Mouse (Mus musculus) stomach, embryonic 14.5 days (tissue): ENCODE data around the gene Hpn. TPM values are rescaled to one million over a fixed set of nuclear protein-coding genes. Genes with fewer than 3 reads are reported as not detected.

Source experiments
- ATAC-seq: fragments of 200-750 bp; cut with Nextera tagmentation; 2 replicates; pipeline ENCODE4 v1.8.0; 2017; ENCODE audit warnings: low read depth, moderate TSS enrichment; ENCODE audit not compliant: insufficient number of reproducible peaks, insufficient read depth, low FRiP score
- H3K27ac ChIP-seq: fragments of 300-500 bp; sonication (generic); 2 replicates; pipeline ENCODE4 v1.5.1; 2014; ENCODE audit warnings: mild to moderate bottlenecking, low read length, moderate library complexity, mixed read lengths
- H3K27me3 ChIP-seq: fragments of 300-500 bp; sonication (generic); 2 replicates; pipeline ENCODE4 v1.6.1; 2014; ENCODE audit warnings: low read length, control low read depth, mixed read lengths; ENCODE audit not compliant: control insufficient read depth, insufficient read depth
- H3K36me3 ChIP-seq: fragments of 300-500 bp; sonication (generic); 2 replicates; pipeline ENCODE4 v1.6.1; 2014; ENCODE audit warnings: mild to moderate bottlenecking, control low read depth, low read length, moderate library complexity, mixed read lengths; ENCODE audit not compliant: control insufficient read depth, insufficient read depth
- H3K4me1 ChIP-seq: fragments of 300-500 bp; sonication (generic); 2 replicates; pipeline ENCODE4 v1.6.1; 2014; ENCODE audit warnings: low read length, control low read depth, mixed read lengths; ENCODE audit not compliant: control insufficient read depth, insufficient read depth
- H3K4me2 ChIP-seq: fragments of 300-500 bp; sonication (generic); replicated peaks from 2 replicates; pipeline ENCODE4 v1.6.1; 2014; ENCODE audit warnings: low read depth, low read length, control low read depth
- H3K4me3 ChIP-seq: fragments of 300-500 bp; sonication (generic); 2 replicates; pipeline ENCODE4 v1.5.1; 2014; ENCODE audit warnings: low read depth, low read length, control low read depth
- H3K9ac ChIP-seq: fragments of 300-500 bp; sonication (generic); replicated peaks from 2 replicates; pipeline ENCODE4 v1.6.1; 2014; ENCODE audit warnings: low read depth, mild to moderate bottlenecking, control low read depth, low read length, moderate library complexity, mixed read lengths
- H3K9me3 ChIP-seq: fragments of 300-500 bp; sonication (generic); 2 replicates; pipeline ENCODE4 v1.6.1; 2016; ENCODE audit warnings: low read depth, low read length, control low read depth; ENCODE audit not compliant: control insufficient read depth
- WGBS: fragments of 180-500 bp; shearing (Covaris S2); extraction: QIAGEN DNeasy Blood & Tissue Kit; methylation state at CpG from one replicate; pipeline ENCODE4 v1.1.7; 2014; 5-methylcytosine and 5-hydroxymethylcytosine counted together
- polyA plus RNA-seq: library from polyadenylated mRNA; unstranded; fragments of >200 nt; fragmentation: Nextera tagmentation; extraction: Ambion mirVana; gene quantifications from 2 replicates; pipeline ENCODE4 v1.2.1, GENCODE M21; 2014

The Hpn gene
- 23.0 TPM in 2 replicates for polyA plus RNA-seq

DNA sequence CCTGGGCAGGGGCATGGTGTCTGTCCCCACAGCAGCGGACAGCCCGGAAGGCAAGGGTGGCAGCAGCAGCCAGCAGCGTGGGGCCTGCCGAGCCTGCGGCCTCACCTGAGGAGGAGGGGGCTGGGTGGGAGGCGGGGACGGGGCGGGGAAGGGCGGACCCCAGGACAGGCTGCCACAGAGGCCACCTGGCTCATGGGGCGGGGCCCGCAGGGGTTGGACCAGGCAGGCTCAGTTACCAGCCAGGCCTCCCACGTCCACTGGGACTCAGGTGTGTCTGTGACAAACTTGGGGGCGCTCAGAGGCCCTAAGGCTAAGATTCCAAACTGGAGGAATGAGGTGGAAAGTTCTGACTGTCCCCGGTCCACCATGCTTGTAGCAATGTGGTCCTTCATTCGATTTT lies at the start of gene Hpn:
TSS of gene Hpn (minus strand) at position 109 of the 400 bp plus-strand sequence.
- peak; percentile 88 for ATAC-seq
- Histone ChIP-seq H3K27ac (peak within 1 kb of the TSS; percentile 63; the same call in 1 of the 2 replicates), H3K27me3 (no peaks in the 10 kb centered on the region), H3K36me3 (no peaks in the 10 kb centered on the region), H3K4me3 (peak within 1 kb of the TSS; percentile 17), H3K9ac (no peak within 1 kb of the TSS), H3K4me2 (peak within 1 kb of the TSS; percentile 37), H3K4me1 (peaks cover 10% of the 10 kb centered on the region; the same call in 1 of the 2 replicates), H3K9me3 (no peaks in the 10 kb centered on the region)
- 16% methylated on average over 15 of the region's 15 CpGs for WGBS

DNA sequence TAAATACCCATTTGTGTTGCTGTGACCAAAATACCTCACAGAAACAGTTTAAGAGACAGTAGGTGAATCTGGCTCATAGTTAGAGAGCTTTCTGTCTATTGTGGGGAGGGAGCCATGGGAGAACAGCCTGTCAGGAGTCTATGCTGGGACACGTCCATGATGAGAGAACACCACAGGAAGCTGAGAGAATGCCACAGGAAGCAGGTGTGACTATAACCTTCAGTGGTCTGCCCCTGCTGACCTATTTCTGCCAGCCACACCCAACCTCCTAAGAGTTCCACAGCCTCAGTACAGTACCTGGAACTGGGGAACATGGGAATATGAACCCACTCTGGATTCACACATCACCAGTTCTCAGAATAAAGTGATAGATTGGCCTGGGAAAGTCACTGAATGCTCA lies 49.7 kb upstream of the Hpn start:
- ATAC-seq = no peak
- H3K27ac ChIP-seq = no peak overlapping the region
- H3K9me3 ChIP-seq = no peaks in the 10 kb centered on the region
- no peaks in the 10 kb centered on the region for H3K27me3 ChIP-seq
- H3K9ac ChIP-seq = no peak overlapping the region
- H3K36me3 ChIP-seq = no peaks in the 10 kb centered on the region
- H3K4me1 ChIP-seq = no peaks in the 10 kb centered on the region
- no peak overlapping the region for H3K4me3 ChIP-seq
- no peak overlapping the region for H3K4me2 ChIP-seq
- WGBS = 68% methylated on average over 1 of the region's 1 CpGs

DNA sequence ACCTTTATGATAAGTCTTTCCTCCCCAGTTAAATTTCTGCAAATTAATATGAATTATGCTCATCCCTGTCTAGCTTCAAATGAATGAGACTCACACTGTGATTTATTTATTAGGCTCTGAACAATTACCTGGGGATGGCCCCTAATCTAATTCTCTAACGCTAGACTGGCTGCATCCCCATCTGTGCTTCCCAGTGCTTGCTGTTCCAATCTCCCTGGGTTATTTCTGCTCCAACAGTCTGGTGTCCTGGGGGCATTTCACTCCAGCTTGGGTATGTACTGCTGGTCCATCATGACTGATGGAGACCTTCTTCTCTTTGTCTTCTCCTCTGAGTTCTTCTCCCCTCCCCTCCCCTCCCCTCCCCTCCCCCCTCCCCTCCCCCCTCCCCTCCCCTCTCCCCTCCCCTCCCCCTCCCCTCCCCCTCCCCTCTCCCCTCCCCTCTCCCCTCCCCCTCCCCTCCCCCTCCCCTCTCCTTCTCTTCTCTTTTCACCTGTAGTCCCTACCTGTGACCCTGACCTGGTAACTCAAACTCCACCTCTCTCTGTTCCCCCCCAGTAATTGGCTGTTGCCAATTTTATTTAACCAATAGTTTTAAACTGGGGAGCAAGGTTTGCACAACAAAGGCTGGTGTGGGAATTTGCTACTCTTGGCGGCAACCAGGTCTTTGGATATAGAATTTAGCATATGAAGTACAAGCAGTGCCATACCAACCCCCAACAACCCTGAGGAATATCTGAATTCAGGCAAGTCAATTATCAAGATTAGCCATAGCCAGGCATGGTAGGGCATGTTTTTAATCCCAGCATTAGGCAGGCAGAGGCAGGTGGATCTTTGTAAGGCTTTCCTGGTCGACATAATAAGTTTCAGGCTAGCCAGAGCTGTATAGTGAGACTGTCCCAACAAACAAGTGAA lies 48.8 kb upstream of the Hpn start:
- Histone ChIP-seq H3K9me3 (no peaks in the 10 kb centered on the region), H3K4me3 (no peak overlapping the region), H3K27me3 (no peaks in the 10 kb centered on the region), H3K27ac (no peak overlapping the region), H3K4me2 (no peak overlapping the region), H3K36me3 (no peaks in the 10 kb centered on the region), H3K9ac (no peak overlapping the region), H3K4me1 (no peaks in the 10 kb centered on the region)
- no peak for ATAC-seq
- WGBS = 63% methylated on average over 3 of the region's 3 CpGs

DNA sequence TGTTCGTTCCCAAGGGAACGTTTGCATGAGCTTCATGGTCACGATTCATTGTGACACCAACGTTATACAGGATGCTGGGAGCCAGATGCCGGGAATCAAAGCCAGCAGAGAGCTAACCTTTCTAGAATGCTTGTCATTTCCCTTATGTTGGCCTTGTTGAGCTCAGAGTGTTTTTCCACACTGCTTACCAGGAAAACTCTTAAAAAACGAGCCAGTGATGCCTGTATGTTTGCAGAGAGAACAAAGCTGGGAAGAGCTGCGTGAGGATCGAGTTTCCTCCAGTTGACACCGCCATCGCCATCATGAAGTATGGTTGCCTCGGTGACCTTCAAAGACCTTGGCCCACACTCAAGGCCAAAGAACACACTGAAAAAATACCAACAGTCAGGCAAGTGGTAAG lies 47.2 kb upstream of the Hpn start:
- no peaks in the 10 kb centered on the region for H3K27me3 ChIP-seq
- H3K4me3 ChIP-seq = no peak overlapping the region
- ATAC-seq = no peak
- H3K27ac ChIP-seq = no peak overlapping the region
- H3K4me2 ChIP-seq = no peak overlapping the region
- no peaks in the 10 kb centered on the region for H3K9me3 ChIP-seq
- H3K9ac ChIP-seq = no peak overlapping the region
- WGBS = 58% methylated on average over 11 of the region's 11 CpGs
- H3K36me3 ChIP-seq = no peaks in the 10 kb centered on the region
- H3K4me1 ChIP-seq = no peaks in the 10 kb centered on the region

DNA sequence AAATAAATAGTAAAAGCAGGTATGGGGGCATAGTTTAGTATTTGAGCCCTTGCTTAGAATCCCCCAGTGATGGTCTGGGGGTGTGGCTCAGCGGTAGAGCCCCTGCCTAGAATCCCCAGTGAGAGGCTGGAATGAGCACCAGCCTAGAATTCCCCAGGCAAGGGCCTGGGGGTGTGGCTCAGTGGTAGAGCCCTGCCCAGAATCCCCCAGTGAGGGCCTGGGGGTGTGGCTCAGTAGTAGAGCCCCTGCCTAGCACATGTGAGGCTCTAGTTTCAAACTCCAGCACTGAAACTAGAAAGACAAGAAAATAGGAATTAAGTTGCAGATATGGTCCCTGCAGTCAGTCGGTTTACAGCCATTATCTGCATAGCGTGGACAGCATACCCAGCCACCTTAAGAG lies 46.7 kb upstream of the Hpn start:
- Histone ChIP-seq H3K9ac (no peak overlapping the region), H3K4me2 (no peak overlapping the region), H3K4me1 (no peaks in the 10 kb centered on the region), H3K27ac (no peak overlapping the region), H3K36me3 (no peaks in the 10 kb centered on the region), H3K4me3 (no peak overlapping the region), H3K27me3 (no peaks in the 10 kb centered on the region), H3K9me3 (no peaks in the 10 kb centered on the region)
- no peak for ATAC-seq
- WGBS = 51% methylated on average over 3 of the region's 3 CpGs

DNA sequence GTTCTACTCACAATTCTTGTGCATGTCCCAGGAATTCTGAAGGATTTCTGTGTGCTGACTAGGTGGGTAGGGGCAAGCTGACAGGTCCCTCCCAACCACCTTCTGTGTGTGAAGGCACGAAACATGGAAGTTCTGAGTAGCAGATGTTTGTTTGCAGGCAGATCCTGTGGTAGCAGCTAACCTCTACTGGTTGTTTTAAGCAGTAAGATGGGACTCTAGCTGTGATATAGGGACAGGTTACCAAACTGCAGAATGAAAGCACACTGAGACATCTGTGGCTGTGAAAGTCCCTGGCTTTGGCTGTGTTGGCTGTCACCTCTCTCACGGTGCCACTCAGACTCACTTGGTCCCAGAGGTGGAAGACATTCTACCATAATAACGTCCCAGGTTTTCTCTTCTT lies 46.2 kb upstream of the Hpn start:
- Histone ChIP-seq H3K4me1 (no peaks in the 10 kb centered on the region), H3K9me3 (no peaks in the 10 kb centered on the region), H3K36me3 (no peaks in the 10 kb centered on the region), H3K9ac (no peak overlapping the region), H3K4me3 (no peak overlapping the region), H3K4me2 (no peak overlapping the region), H3K27me3 (no peaks in the 10 kb centered on the region), H3K27ac (no peak overlapping the region)
- ATAC-seq = no peak
- 74% methylated on average over 3 of the region's 3 CpGs for WGBS

DNA sequence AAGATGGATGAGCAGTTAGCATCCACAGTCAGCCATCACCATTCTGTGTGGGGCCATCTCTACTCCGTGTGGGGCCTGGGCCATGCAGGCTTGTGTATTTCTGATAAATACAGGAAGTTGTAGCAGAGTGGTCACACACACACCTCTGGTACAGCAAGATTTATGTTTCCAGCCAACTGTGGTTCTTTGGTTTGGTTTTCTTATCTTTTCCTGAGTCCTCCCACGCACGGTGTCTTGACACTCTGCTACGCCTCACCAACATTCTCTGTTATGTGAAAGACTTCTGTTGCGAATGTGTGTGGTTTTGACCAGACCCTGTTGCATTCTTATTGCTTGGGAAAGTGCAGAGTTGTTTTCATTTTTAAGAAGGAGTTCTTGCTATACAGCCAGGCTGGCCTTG lies 45.7 kb upstream of the Hpn start:
- Histone ChIP-seq H3K4me3 (no peak overlapping the region), H3K27me3 (no peaks in the 10 kb centered on the region), H3K9me3 (no peaks in the 10 kb centered on the region), H3K9ac (no peak overlapping the region), H3K27ac (no peak overlapping the region), H3K4me1 (no peaks in the 10 kb centered on the region), H3K4me2 (no peak overlapping the region), H3K36me3 (no peaks in the 10 kb centered on the region)
- ATAC-seq = no peak
- WGBS = 53% methylated on average over 5 of the region's 5 CpGs

DNA sequence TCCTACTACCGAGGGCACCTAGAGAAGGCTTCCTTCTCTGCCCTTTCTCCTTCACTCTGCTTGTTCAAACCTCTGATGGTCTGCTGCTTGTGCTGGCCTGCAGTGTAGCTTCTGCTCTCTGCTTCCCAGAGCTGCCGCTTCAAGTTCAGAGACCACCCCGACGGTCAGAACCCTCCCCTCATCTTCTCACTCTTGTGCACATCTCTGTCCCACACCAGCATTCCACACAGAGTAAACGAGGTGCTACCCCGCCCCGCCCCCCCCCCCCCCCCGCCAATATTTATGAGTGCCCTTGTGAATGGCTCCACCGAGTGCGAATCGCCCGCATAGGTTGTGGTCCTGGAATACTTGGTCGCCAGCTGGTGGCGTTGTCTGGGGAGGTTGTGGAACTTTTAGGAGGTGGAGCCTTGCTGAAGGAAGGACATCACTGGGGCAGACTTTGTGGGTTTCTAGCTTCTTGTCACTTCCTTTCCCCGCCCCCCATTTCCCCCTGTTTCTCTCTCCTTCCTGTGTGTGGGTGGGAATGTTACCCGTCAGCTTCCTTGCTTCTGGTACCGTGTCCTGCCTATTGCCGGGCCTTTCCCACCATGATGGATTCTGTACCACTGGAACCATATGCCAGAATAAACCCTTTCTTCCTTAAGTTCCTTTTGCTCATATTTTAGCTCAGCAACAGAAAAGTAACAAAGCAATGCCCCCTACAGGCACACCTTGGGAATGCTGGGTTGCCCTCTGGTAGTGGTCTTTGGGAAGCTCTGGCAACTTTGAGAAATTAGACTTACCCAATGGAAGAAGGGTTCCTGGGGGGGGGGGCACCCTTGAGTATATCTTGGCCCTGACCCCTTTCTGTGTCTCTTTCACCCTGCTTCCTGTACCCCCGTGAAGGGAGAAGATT lies 41.2 kb upstream of the Hpn start:
- Histone ChIP-seq H3K4me3 (no peak overlapping the region), H3K9me3 (no peaks in the 10 kb centered on the region), H3K4me2 (no peak overlapping the region), H3K36me3 (no peaks in the 10 kb centered on the region), H3K27ac (peak overlapping the region; percentile 16; the same call in 1 of the 2 replicates), H3K9ac (no peak overlapping the region), H3K4me1 (peaks cover 5% of the 10 kb centered on the region; the same call in 1 of the 2 replicates), H3K27me3 (no peaks in the 10 kb centered on the region)
- 35% methylated on average over 17 of the region's 19 CpGs for WGBS
- ATAC-seq = no peak
